Mouse (Mus musculus) CH12.LX (cell line): ENCODE measurements around the gene Gm4894.

Experiments
- CHD1 ChIP-seq: IDR thresholded peaks from 2 replicates; pipeline ENCODE4 v1.6.1; 2012; ENCODE audit warnings: low read depth, low read length, improper control_type of control experiment, inconsistent platforms
- CHD2 ChIP-seq: IDR thresholded peaks from 2 replicates; pipeline ENCODE4 v1.6.1; 2011; ENCODE audit warnings: low read length, improper control_type of control experiment
- CTCF ChIP-seq, 2 experiments: IDR thresholded peaks in 1 of 2; conservative IDR thresholded peaks in 1 of 2; 2 replicates each; pipeline ENCODE4 v1.5.1; 2011 to 2012; ENCODE audit warnings: low read depth in 2 of 2, low read length in 2 of 2, improper control_type of control experiment in 1 of 2, inconsistent platforms in 1 of 2, mild to moderate bottlenecking in 1 of 2, moderate library complexity in 1 of 2
- EP300 ChIP-seq: IDR thresholded peaks from 2 replicates; pipeline ENCODE4 v1.6.1; 2011; ENCODE audit warnings: low read length, improper control_type of control experiment
- JUND ChIP-seq: conservative IDR thresholded peaks from 2 replicates; pipeline ENCODE4 v1.6.1; 2011; ENCODE audit warnings: low read depth, low read length, improper control_type of control experiment
- MAX ChIP-seq: IDR thresholded peaks from 2 replicates; pipeline ENCODE4 v1.6.1; 2011; ENCODE audit warnings: low read length, improper control_type of control experiment
- MYC ChIP-seq: IDR thresholded peaks from 2 replicates; pipeline ENCODE4 v1.6.1; 2011; ENCODE audit warnings: low read depth, mild to moderate bottlenecking, improper control_type of control experiment, low read length
- UBTF ChIP-seq: IDR thresholded peaks from 2 replicates; pipeline ENCODE4 v1.6.1; 2012; ENCODE audit warnings: low read depth, mild to moderate bottlenecking, inconsistent platforms, low read length, improper control_type of control experiment, moderate library complexity
- USF1 ChIP-seq: IDR thresholded peaks from 2 replicates; pipeline ENCODE4 v1.6.1; 2014; ENCODE audit warnings: low read depth, mild to moderate bottlenecking, inconsistent platforms, low read length, improper control_type of control experiment
- USF2 ChIP-seq: conservative IDR thresholded peaks from 2 replicates; pipeline ENCODE4 v1.6.1; 2011; ENCODE audit warnings: low read depth, low read length, improper control_type of control experiment

DNA sequence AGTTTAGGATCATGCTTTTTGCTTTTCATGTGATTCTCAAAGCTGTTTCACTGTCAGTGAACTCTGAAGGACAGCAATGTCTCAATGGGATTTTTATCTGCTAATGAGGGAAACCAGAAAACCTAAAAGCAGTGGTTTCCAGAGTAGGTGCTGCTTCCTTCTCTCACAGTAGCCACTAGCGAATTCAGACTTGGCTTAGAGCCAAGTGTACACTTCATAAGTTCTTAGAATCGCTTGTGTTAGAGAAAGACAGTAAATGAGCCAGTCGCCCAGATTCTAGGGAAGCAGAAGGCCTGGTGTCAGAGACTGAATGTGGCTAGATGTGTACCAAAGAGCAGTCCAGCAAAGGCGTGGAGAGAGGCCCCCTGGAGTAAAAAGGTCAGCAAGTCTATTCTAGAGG is 60.5 kb downstream of the Gm4894 start:
- TF ChIP-seq EP300 (no peak), CTCF (conservative IDR thresholded peaks at IDR 0.05 in 1 of 2, IDR thresholded peaks at IDR 0.05 in 1 of 2; ENCODE audit: low read depth in 2 of 2, low read length in 2 of 2) (no peak), CHD2 (no peak), MAX (no peak), CHD1 (no peak), USF2 (no peak), USF1 (no peak), UBTF (no peak), MYC (no peak), JUND (no peak)
